23 mouse cellular contexts compared by ENCODE assay signal in genomic region chr12:81186668-81187067, GRCm38 (mm10).
"Had no signal": no experiment of that assay in that cellular context is flagged by ENCODE, and none has a peak within 500 bp of the region (broad histone marks: within the 10 kb centered on the region; RNA-seq: fewer than 3 reads in every experiment).

No protein-coding gene starts in this region.

- H3K9ac ChIP-seq: heart, embryonic 12.5 days; hindbrain, embryonic 12.5 days; hindbrain, embryonic 14.5 days; intestine, embryonic 15.5 days; limb, embryonic 12.5 days; liver, embryonic 12.5 days; liver, embryonic 14.5 days had no signal

- H3K36me3 ChIP-seq: heart, embryonic 10.5 days; heart, embryonic 12.5 days; intestine, embryonic 15.5 days; limb, embryonic 12.5 days; liver, embryonic 12.5 days had no signal

- H3K4me3 ChIP-seq: gastrocnemius, adult 2 months; heart, adult 2 months; heart, embryonic 10.5 days; heart, embryonic 12.5 days; hindbrain, embryonic 10.5 days; hindbrain, embryonic 12.5 days; intestine, embryonic 15.5 days; layer of hippocampus, adult 2 months; limb, embryonic 10.5 days; limb, embryonic 12.5 days; liver, embryonic 12.5 days had no signal

- H3K27me3 ChIP-seq: hindbrain, embryonic 12.5 days; intestine, embryonic 15.5 days; limb, embryonic 12.5 days; liver, embryonic 12.5 days had no signal

- H3K27ac ChIP-seq: gastrocnemius, adult 2 months; heart, adult 2 months; heart, embryonic 10.5 days; hindbrain, embryonic 10.5 days; hindbrain, embryonic 12.5 days; hindbrain, embryonic 14.5 days; intestine, embryonic 15.5 days; layer of hippocampus, adult 2 months; limb, embryonic 10.5 days; limb, embryonic 12.5 days; liver, embryonic 12.5 days; liver, embryonic 14.5 days had no signal

- H3K4me1 ChIP-seq: heart, embryonic 10.5 days; heart, embryonic 12.5 days; hindbrain, embryonic 10.5 days; hindbrain, embryonic 12.5 days; intestine, embryonic 15.5 days; limb, embryonic 10.5 days; limb, embryonic 12.5 days had no signal

- H3K4me2 ChIP-seq: heart, embryonic 12.5 days; hindbrain, embryonic 12.5 days; hindbrain, embryonic 14.5 days; intestine, embryonic 15.5 days; limb, embryonic 12.5 days; liver, embryonic 12.5 days had no signal

- ATAC-seq: hindbrain, embryonic 16.5 days; inflammation-experienced regulatory T-cells, adult 6 months; intestine, embryonic 15.5 days; intestine, postnatal 0 days; liver, embryonic 12.5 days had no signal

- H3K9me3 ChIP-seq: heart, embryonic 10.5 days; heart, embryonic 12.5 days; hindbrain, embryonic 10.5 days; hindbrain, embryonic 12.5 days; intestine, embryonic 15.5 days; limb, embryonic 10.5 days; limb, embryonic 12.5 days; liver, embryonic 12.5 days had no signal

- DNase-seq: gastrocnemius, adult 2 months; gastrocnemius, postnatal 10 days; gastrocnemius, postnatal 25 days; heart, adult 2 months; heart, postnatal 10 days; heart, postnatal 4 days; kidney, adult 18-20 months; kidney, postnatal 10 days; kidney, postnatal 36 days had no signal
